ENCODE assay signal across 17 mouse cellular contexts in genomic region chr8:88812901-88813676, GRCm38 (mm10).
DNase-seq lines count a peak whose midpoint lies in the region; ATAC-seq lines count a peak whose summit lies in the region.
"Had no signal": no experiment of that assay in that cellular context is flagged by ENCODE, and none has a peak within 500 bp of the region (broad histone marks: within the 10 kb centered on the region; RNA-seq: fewer than 3 reads in every experiment).

No protein-coding gene starts in this region.

- peaks cover 2% of the 10 kb centered on the region; the same call in 1 of the 2 replicates for H3K4me1 ChIP-seq in hindbrain, embryonic 16.5 days (ENCODE audit: control insufficient read depth, insufficient read depth, low read depth, low read length)
- H3K4me1 ChIP-seq: liver, embryonic 15.5 days had no signal

- no peak overlapping the region for H3K9ac ChIP-seq in hindbrain, embryonic 16.5 days (ENCODE audit: low read depth, low read length)
- H3K9ac ChIP-seq: liver, embryonic 15.5 days had no signal

- H3K9me3 ChIP-seq in hindbrain, embryonic 16.5 days (ENCODE audit: control insufficient read depth, low read length): no peaks in the 10 kb centered on the region
- H3K9me3 ChIP-seq: liver, embryonic 15.5 days had no signal

- WGBS in hindbrain, embryonic 16.5 days: 39% methylated on average over 27 of the region's 27 CpGs

- no peaks in the 10 kb centered on the region for H3K27me3 ChIP-seq in hindbrain, embryonic 16.5 days (replicated peaks; ENCODE audit: control insufficient read depth, insufficient read depth, low read length)
- H3K27me3 ChIP-seq: liver, embryonic 15.5 days had no signal

- peak overlapping the region; percentile 18; the same call in 1 of the 2 replicates for H3K4me2 ChIP-seq in hindbrain, embryonic 16.5 days (ENCODE audit: low read length)
- H3K4me2 ChIP-seq: liver, embryonic 15.5 days had no signal

- no peaks in the 10 kb centered on the region for H3K36me3 ChIP-seq in hindbrain, embryonic 16.5 days (ENCODE audit: control insufficient read depth, insufficient read depth, low read length)
- H3K36me3 ChIP-seq: liver, embryonic 15.5 days had no signal

- H3K4me3 ChIP-seq in hindbrain, embryonic 16.5 days (ENCODE audit: low read length): no peak overlapping the region
- H3K4me3 ChIP-seq: liver, embryonic 15.5 days; myocyte had no signal

- DNase-seq in heart, adult 11 months: peak; percentile 55
- DNase-seq in heart, postnatal 4 days: no peak
- DNase-seq in testis, postnatal 10 days (ENCODE audit: low spot score): peak; percentile 37
- no peak for DNase-seq in testis, postnatal 14 days (ENCODE audit: low spot score)
- peak; percentile 91 for DNase-seq in retina, postnatal 1 day
- DNase-seq in ovary, adult 18-20 months (ENCODE audit: low spot score): no peak
- DNase-seq in urinary bladder, postnatal 14 days (ENCODE audit: low spot score): no peak
- DNase-seq: adrenal gland, adult 8-10 months; cerebellum, adult 11-12 months; cerebellum, postnatal 36 days; kidney, adult 2 months; kidney, postnatal 25 days; lung, postnatal 10 days; thymus, postnatal 4 days had no signal

- ATAC-seq in hindbrain, embryonic 16.5 days: no peak

- no peak overlapping the region for H3K27ac ChIP-seq in hindbrain, embryonic 16.5 days (ENCODE audit: low read depth, low read length)
- H3K27ac ChIP-seq: liver, embryonic 15.5 days had no signal

Comparison
In these comparisons a context has a peak if more than half of its experiments do, and no peak if none do; other contexts are left out.
1. DNase-seq: peak in heart, adult 11 months (single experiment), testis, postnatal 10 days (single experiment) and retina, postnatal 1 day (single experiment); none in heart, postnatal 4 days (single experiment), testis, postnatal 14 days (single experiment), ovary, adult 18-20 months (single experiment) and urinary bladder, postnatal 14 days (single experiment).